Mouse (Mus musculus) CH12.LX (cell line): ENCODE results near the gene Baz2b. TPM values are rescaled to one million over a fixed set of nuclear protein-coding genes. Genes with fewer than 3 reads are reported as not detected.
A peak's percentile ranks its signal among the peaks of the same experiment; 100 is the strongest.

Experiments used
- DNase-seq: peaks from one replicate; pipeline ENCODE4 v3.0.0-alpha.2; 2013; ENCODE audit errors: extremely low read depth
- H3K27ac ChIP-seq: 2 replicates; pipeline ENCODE4 v1.5.1; 2012; ENCODE audit warnings: low read depth, mild to moderate bottlenecking, control low read depth, moderate library complexity; ENCODE audit not compliant: insufficient read depth
- H3K27me3 ChIP-seq: replicated peaks from 2 replicates; pipeline ENCODE3; 2012; ENCODE audit warnings: inconsistent platforms
- H3K36me3 ChIP-seq, 2 experiments: replicated peaks in 1 of 2; 2 replicates each; pipeline versions ENCODE3 to v1.6.1; 2012; ENCODE audit warnings: inconsistent platforms in 1 of 2, low read length in 1 of 2, mild to moderate bottlenecking in 1 of 2, mixed read lengths in 1 of 2, moderate library complexity in 1 of 2; ENCODE audit not compliant: control insufficient read depth in 1 of 2, insufficient read depth in 1 of 2
- H3K4me1 ChIP-seq, 2 experiments: 2 replicates each; pipeline ENCODE4 v1.6.1; 2012; ENCODE audit warnings: inconsistent platforms in 1 of 2, moderate library complexity in 1 of 2; ENCODE audit not compliant: insufficient read depth in 2 of 2, control insufficient read depth in 1 of 2
- H3K4me2 ChIP-seq: 2 replicates; pipeline ENCODE4 v1.6.1; 2012; ENCODE audit warnings: low read depth, mild to moderate bottlenecking, control low read depth; ENCODE audit not compliant: poor library complexity, insufficient read depth, severe bottlenecking
- H3K4me3 ChIP-seq, 3 experiments: fragments of 150-350 bp in 1 of 3; sonication (generic) in 1 of 3; replicated peaks in 1 of 3; 2 replicates each; pipeline versions ENCODE3 to v1.5.1; 2011 to 2012; ENCODE audit warnings: low read depth in 2 of 3, low read length in 2 of 3, mild to moderate bottlenecking in 2 of 3, moderate library complexity in 2 of 3, control low read depth in 1 of 3, improper control_type of control experiment in 1 of 3, inconsistent platforms in 1 of 3, mixed read lengths in 1 of 3; ENCODE audit not compliant: poor library complexity in 1 of 3
- H3K79me2 ChIP-seq: replicated peaks from 2 replicates; pipeline ENCODE4 v1.6.1; 2012; ENCODE audit warnings: mild to moderate bottlenecking, moderate library complexity; ENCODE audit not compliant: control insufficient read depth, poor library complexity, insufficient read depth, severe bottlenecking; ENCODE audit errors: extremely low read depth
- H3K9ac ChIP-seq: 2 replicates; pipeline ENCODE4 v1.6.1; 2012; ENCODE audit warnings: low read depth, mild to moderate bottlenecking, control low read depth, moderate library complexity; ENCODE audit not compliant: insufficient read depth
- H3K9me3 ChIP-seq: replicated peaks from 2 replicates; pipeline ENCODE3; 2012; ENCODE audit warnings: low read length, inconsistent platforms, mixed read lengths
- CHD2 ChIP-seq: IDR thresholded peaks from 2 replicates; pipeline ENCODE4 v1.6.1; 2011; ENCODE audit warnings: low read length, improper control_type of control experiment
- CTCF ChIP-seq, 2 experiments: IDR thresholded peaks in 1 of 2; conservative IDR thresholded peaks in 1 of 2; 2 replicates each; pipeline ENCODE4 v1.5.1; 2011 to 2012; ENCODE audit warnings: low read depth in 2 of 2, low read length in 2 of 2, improper control_type of control experiment in 1 of 2, inconsistent platforms in 1 of 2, mild to moderate bottlenecking in 1 of 2, moderate library complexity in 1 of 2
- ETS1 ChIP-seq: conservative IDR thresholded peaks from 2 replicates; pipeline ENCODE4 v1.6.1; 2012; ENCODE audit warnings: low read depth, mild to moderate bottlenecking, inconsistent platforms, low read length, improper control_type of control experiment, moderate library complexity
- IRF4 ChIP-seq: IDR thresholded peaks from 2 replicates; pipeline ENCODE4 v1.6.1; 2014; ENCODE audit warnings: low read depth, mild to moderate bottlenecking, inconsistent platforms, low read length, improper control_type of control experiment
- JUN ChIP-seq: IDR thresholded peaks from 2 replicates; pipeline ENCODE4 v1.6.1; 2011; ENCODE audit warnings: low read depth, mild to moderate bottlenecking, low read length, improper control_type of control experiment, moderate library complexity; ENCODE audit not compliant: insufficient read depth
- JUND ChIP-seq: conservative IDR thresholded peaks from 2 replicates; pipeline ENCODE4 v1.6.1; 2011; ENCODE audit warnings: low read depth, low read length, improper control_type of control experiment
- KAT2A ChIP-seq: IDR thresholded peaks from 2 replicates; pipeline ENCODE4 v1.6.1; 2012; ENCODE audit warnings: low read length, improper control_type of control experiment, inconsistent platforms; ENCODE audit not compliant: insufficient replicate concordance
- MAFK ChIP-seq: IDR thresholded peaks from 2 replicates; pipeline ENCODE4 v1.6.1; 2011; ENCODE audit warnings: low read length, improper control_type of control experiment; ENCODE audit not compliant: insufficient replicate concordance
- MAX ChIP-seq: IDR thresholded peaks from 2 replicates; pipeline ENCODE4 v1.6.1; 2011; ENCODE audit warnings: low read length, improper control_type of control experiment
- MAZ ChIP-seq: IDR thresholded peaks from 2 replicates; pipeline ENCODE4 v1.6.1; 2012; ENCODE audit warnings: low read depth, mild to moderate bottlenecking, inconsistent platforms, low read length, improper control_type of control experiment, moderate library complexity
- MXI1 ChIP-seq: IDR thresholded peaks from 2 replicates; pipeline ENCODE4 v1.6.1; 2011; ENCODE audit warnings: mild to moderate bottlenecking, low read depth, low read length, improper control_type of control experiment
- MYC ChIP-seq: IDR thresholded peaks from 2 replicates; pipeline ENCODE4 v1.6.1; 2011; ENCODE audit warnings: low read depth, mild to moderate bottlenecking, improper control_type of control experiment, low read length
- RAD21 ChIP-seq: IDR thresholded peaks from 2 replicates; pipeline ENCODE4 v1.6.1; 2011; ENCODE audit warnings: low read depth, mild to moderate bottlenecking, low read length, improper control_type of control experiment, moderate library complexity
- SIN3A ChIP-seq: IDR thresholded peaks from 2 replicates; pipeline ENCODE4 v1.6.1; 2012; ENCODE audit warnings: low read length, improper control_type of control experiment, inconsistent platforms
- SMC3 ChIP-seq: IDR thresholded peaks from 2 replicates; pipeline ENCODE4 v1.6.1; 2011; ENCODE audit warnings: low read depth, low read length, improper control_type of control experiment
- TBP ChIP-seq: conservative IDR thresholded peaks from 2 replicates; pipeline ENCODE4 v1.6.1; 2011; ENCODE audit warnings: low read depth, low read length, improper control_type of control experiment
- ZC3H11A ChIP-seq: IDR thresholded peaks from 2 replicates; pipeline ENCODE4 v1.6.1; 2012; ENCODE audit warnings: low read depth, mild to moderate bottlenecking, inconsistent platforms, low read length, improper control_type of control experiment
- dilution Hi-C: fragments of 300-500 bp; cut with MboI; formaldehyde crosslinking; loops from 2 replicates; pipeline ENCODE4 v1.14.3; 2020; ENCODE audit warnings: low sequenced_read_pairs; ENCODE audit not compliant: extremely low pct_unique_long_range_greater_than_20kb, extremely low pct_ligation_motif_present
- in situ Hi-C: fragments of 300-500 bp; cut with MboI; formaldehyde crosslinking; loops from 3 replicates; pipeline ENCODE4 v1.14.3; 2019; ENCODE audit warnings: low sequenced_read_pairs, low pct_ligation_motif_present, low pct_unique_long_range_greater_than_20kb, mixed read lengths
- polyA plus RNA-seq: library from polyadenylated mRNA; unstranded; fragments of >175 nt; gene quantifications from 2 replicates; pipeline ENCODE4 v1.2.1, GENCODE M21; 2012; ENCODE audit warnings: low read depth; ENCODE audit not compliant: insufficient read length
- total RNA-seq, 2 experiments: library from RNA; depleted of rRNA; stranded (reverse); fragments of 300-350 nt in 1 of 2; fragments of >200 nt in 1 of 2; gene quantifications; 2 replicates each; pipeline ENCODE4 v1.2.3; 2012 to 2014

Baz2b gene
- total and polyA plus RNA-seq, 3 experiments: 17.3 to 36.3 (median 31.9) TPM

DNA sequence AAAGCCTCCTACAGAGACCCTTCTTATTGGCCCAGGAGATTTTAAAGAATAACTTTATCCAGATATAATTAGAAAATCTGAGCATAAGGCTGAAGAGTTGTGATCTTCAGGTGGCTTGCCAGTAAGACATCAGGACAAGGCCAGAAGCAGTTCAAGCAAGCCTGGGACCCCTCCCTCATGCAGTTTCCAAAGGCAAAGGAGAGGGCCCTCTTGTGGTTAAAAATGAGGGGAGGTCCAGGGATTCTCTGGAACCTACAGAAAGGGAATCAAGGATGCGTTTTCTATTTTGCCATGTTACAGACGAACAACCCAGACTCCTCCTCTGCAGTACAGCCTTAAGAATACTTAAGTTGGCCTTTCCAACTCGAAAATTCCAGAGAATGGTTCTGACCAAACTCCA, 62.2 kb downstream of the Baz2b start:
- no peak overlapping the region for H3K4me2 ChIP-seq
- TF ChIP-seq RAD21: peak; percentile 37
- peak in 1 of 2 experiments; percentile 44; a peak in 2 of 4 replicates for TF ChIP-seq CTCF (conservative IDR thresholded peaks at IDR 0.05 in 1 of 2, IDR thresholded peaks at IDR 0.05 in 1 of 2; ENCODE audit: low read depth in 2 of 2, low read length in 2 of 2)
- TF ChIP-seq MAZ: 0 out of 2 replicates have a peak, but pooled peaks have one; percentile 42
- peak; percentile 44 for TF ChIP-seq SMC3
- TF ChIP-seq MXI1: no peak
- TF ChIP-seq, all 38 proteins: peak for 4
- no peak overlapping the region for H3K9ac ChIP-seq
- no peaks in the 10 kb centered on the region for H3K9me3 ChIP-seq
- no peak overlapping the region for H3K4me3 ChIP-seq
- in situ Hi-C loops: no loop called here
- no peaks in the 10 kb centered on the region for H3K27me3 ChIP-seq
- H3K4me1 ChIP-seq: peaks cover 0 to 6% of the 10 kb centered on the region in 2 experiments; a peak in 1 of 4 replicates
- H3K27ac ChIP-seq: no peak overlapping the region
- DNase-seq: no peak
- no peaks in the 10 kb centered on the region for H3K36me3 ChIP-seq
- dilution Hi-C loops: no loop called here
- H3K79me2 ChIP-seq: no peaks in the 10 kb centered on the region

- TF ChIP-seq JUND (no peak), MAX (no peak), ETS1 (no peak), JUN (no peak), KAT2A (no peak), SIN3A (no peak), MAFK (no peak), CHD2 (no peak), ZC3H11A (no peak)
- Histone ChIP-seq H3K27ac (no peak overlapping the region), H3K79me2 (no peaks in the 10 kb centered on the region), H3K27me3 (no peaks in the 10 kb centered on the region), H3K9ac (no peak overlapping the region), H3K4me3 (no peak overlapping the region), H3K4me2 (no peak overlapping the region), H3K4me1 (peaks cover 2 to 4% of the 10 kb centered on the region in 2 experiments; a peak in 1 of 4 replicates), H3K9me3 (no peaks in the 10 kb centered on the region), H3K36me3 (no peaks in the 10 kb centered on the region)
- dilution Hi-C loops: no loop called here
- in situ Hi-C loops: no loop called here
- DNase-seq: no peak
Measured at GRCm38 (mm10) chr2:60145742-60146141, 63.9 kb downstream of the Baz2b start.

GRCm38 (mm10) chr2:60143383-60143782, 66.3 kb downstream of the Baz2b start:
- 0 out of 4 replicates have a peak, but pooled peaks cover 0 to 2% of the 10 kb centered on the region in 2 experiments for H3K4me1 ChIP-seq
- H3K27me3 ChIP-seq: no peaks in the 10 kb centered on the region
- TF ChIP-seq SIN3A: no peak
- TF ChIP-seq MYC: no peak
- TF ChIP-seq IRF4: no peak
- TF ChIP-seq TBP: no peak
- TF ChIP-seq MXI1: no peak
- H3K9me3 ChIP-seq: no peaks in the 10 kb centered on the region
- dilution Hi-C loops (no loop called here), in situ Hi-C loops (no loop called here)
- no peak overlapping the region for H3K4me3 ChIP-seq
- no peak overlapping the region for H3K4me2 ChIP-seq
- H3K79me2 ChIP-seq: no peaks in the 10 kb centered on the region
- H3K27ac ChIP-seq: no peak overlapping the region
- DNase-seq: no peak
- no peak overlapping the region for H3K9ac ChIP-seq
- H3K36me3 ChIP-seq: no peaks in the 10 kb centered on the region
